Mouse (Mus musculus) stomach, embryonic 14.5 days (tissue): ENCODE measurements around the gene Dock9. TPM values are rescaled to one million over a fixed set of nuclear protein-coding genes. Genes with fewer than 3 reads are reported as not detected.
A peak's percentile ranks its signal among the peaks of the same experiment; 100 is the strongest.

Experiments
- ATAC-seq: fragments of 200-750 bp; cut with Nextera tagmentation; 2 replicates; pipeline ENCODE4 v1.8.0; 2017; ENCODE audit warnings: low read depth, moderate TSS enrichment; ENCODE audit not compliant: insufficient number of reproducible peaks, insufficient read depth, low FRiP score
- H3K27ac ChIP-seq: fragments of 300-500 bp; sonication (generic); 2 replicates; pipeline ENCODE4 v1.5.1; 2014; ENCODE audit warnings: mild to moderate bottlenecking, low read length, moderate library complexity, mixed read lengths
- H3K27me3 ChIP-seq: fragments of 300-500 bp; sonication (generic); 2 replicates; pipeline ENCODE4 v1.6.1; 2014; ENCODE audit warnings: low read length, control low read depth, mixed read lengths; ENCODE audit not compliant: control insufficient read depth, insufficient read depth
- H3K36me3 ChIP-seq: fragments of 300-500 bp; sonication (generic); 2 replicates; pipeline ENCODE4 v1.6.1; 2014; ENCODE audit warnings: mild to moderate bottlenecking, control low read depth, low read length, moderate library complexity, mixed read lengths; ENCODE audit not compliant: control insufficient read depth, insufficient read depth
- H3K4me1 ChIP-seq: fragments of 300-500 bp; sonication (generic); 2 replicates; pipeline ENCODE4 v1.6.1; 2014; ENCODE audit warnings: low read length, control low read depth, mixed read lengths; ENCODE audit not compliant: control insufficient read depth, insufficient read depth
- H3K4me2 ChIP-seq: fragments of 300-500 bp; sonication (generic); replicated peaks from 2 replicates; pipeline ENCODE4 v1.6.1; 2014; ENCODE audit warnings: low read depth, low read length, control low read depth
- H3K4me3 ChIP-seq: fragments of 300-500 bp; sonication (generic); 2 replicates; pipeline ENCODE4 v1.5.1; 2014; ENCODE audit warnings: low read depth, low read length, control low read depth
- H3K9ac ChIP-seq: fragments of 300-500 bp; sonication (generic); replicated peaks from 2 replicates; pipeline ENCODE4 v1.6.1; 2014; ENCODE audit warnings: low read depth, mild to moderate bottlenecking, control low read depth, low read length, moderate library complexity, mixed read lengths
- H3K9me3 ChIP-seq: fragments of 300-500 bp; sonication (generic); 2 replicates; pipeline ENCODE4 v1.6.1; 2016; ENCODE audit warnings: low read depth, low read length, control low read depth; ENCODE audit not compliant: control insufficient read depth
- WGBS: fragments of 180-500 bp; shearing (Covaris S2); extraction: QIAGEN DNeasy Blood & Tissue Kit; methylation state at CpG from one replicate; pipeline ENCODE4 v1.1.7; 2014; 5-methylcytosine and 5-hydroxymethylcytosine counted together
- polyA plus RNA-seq: library from polyadenylated mRNA; unstranded; fragments of >200 nt; fragmentation: Nextera tagmentation; extraction: Ambion mirVana; gene quantifications from 2 replicates; pipeline ENCODE4 v1.2.1, GENCODE M21; 2014

Dock9 gene
- polyA plus RNA-seq, 1 experiment from 2014 or later: 28.0 TPM

DNA sequence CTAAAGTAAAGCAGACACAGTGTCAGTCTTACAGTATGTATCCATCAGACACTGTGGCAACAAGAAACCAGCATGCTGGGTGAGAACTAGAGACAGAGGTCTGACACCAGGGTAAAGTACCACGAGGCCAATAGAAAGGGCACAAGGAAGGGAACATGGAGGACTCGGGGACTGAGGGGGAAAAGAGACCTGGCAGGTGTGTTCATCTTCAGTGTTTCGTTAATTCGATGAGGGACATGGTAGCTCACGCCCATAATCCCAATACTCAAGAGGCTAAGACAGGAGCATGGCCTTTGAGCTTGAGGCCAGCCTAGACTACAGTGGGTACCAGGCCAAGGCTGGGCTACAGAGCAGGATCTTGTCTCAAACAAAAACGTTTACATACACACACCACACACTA is 9.2 kb downstream of the Dock9 start:
- WGBS: 89% methylated on average over 6 of the region's 6 CpGs
- H3K4me2 ChIP-seq: no peak overlapping the region
- no peaks in the 10 kb centered on the region for H3K9me3 ChIP-seq
- no peaks in the 10 kb centered on the region for H3K27me3 ChIP-seq
- H3K4me1 ChIP-seq: 0 out of 2 replicates have a peak, but pooled peaks cover 2% of the 10 kb centered on the region
- ATAC-seq: no peak
- H3K36me3 ChIP-seq: no peaks in the 10 kb centered on the region
- H3K9ac ChIP-seq: no peak overlapping the region
- H3K27ac ChIP-seq: no peak overlapping the region
- no peak overlapping the region for H3K4me3 ChIP-seq

DNA sequence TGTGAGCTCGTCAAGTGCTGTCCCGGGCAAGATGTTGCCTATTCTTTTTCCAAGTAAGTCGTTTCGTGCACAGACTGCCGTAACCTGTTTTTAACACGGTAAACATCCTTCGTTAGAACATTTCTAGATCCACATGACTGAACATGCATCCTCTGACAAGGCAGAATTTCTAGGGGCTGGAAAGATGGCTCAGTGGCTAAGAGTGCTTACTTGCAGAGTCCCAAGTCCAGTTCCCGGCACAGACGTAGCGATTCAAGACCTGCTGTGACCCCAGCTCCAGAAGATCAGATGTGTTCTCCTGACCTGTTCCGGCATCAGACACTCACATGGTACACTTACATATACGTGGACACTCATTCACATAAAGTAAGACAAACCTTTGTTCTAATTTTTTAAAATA is 10.2 kb downstream of the Dock9 start:
- no peak for ATAC-seq
- Histone ChIP-seq H3K36me3 (no peaks in the 10 kb centered on the region), H3K27ac (no peak overlapping the region), H3K4me2 (no peak overlapping the region), H3K9me3 (no peaks in the 10 kb centered on the region), H3K9ac (no peak overlapping the region), H3K4me3 (no peak overlapping the region), H3K27me3 (no peaks in the 10 kb centered on the region), H3K4me1 (peaks cover 5% of the 10 kb centered on the region)
- 88% methylated on average over 12 of the region's 12 CpGs for WGBS

GRCm38 (mm10) chr14:121786900-121787299 is 10.7 kb downstream of the Dock9 start:
- 79% methylated on average over 12 of the region's 12 CpGs for WGBS

GRCm38 (mm10) chr14:121785394-121785793 is 12.2 kb downstream of the Dock9 start:
- WGBS: 68% methylated on average over 1 of the region's 1 CpGs
- no peak overlapping the region for H3K4me2 ChIP-seq
- ATAC-seq: no peak
- peaks cover 22% of the 10 kb centered on the region for H3K4me1 ChIP-seq
- H3K4me3 ChIP-seq: no peak overlapping the region
- H3K27ac ChIP-seq: no peak overlapping the region
- no peaks in the 10 kb centered on the region for H3K27me3 ChIP-seq
- no peaks in the 10 kb centered on the region for H3K36me3 ChIP-seq
- H3K9me3 ChIP-seq: no peaks in the 10 kb centered on the region
- no peak overlapping the region for H3K9ac ChIP-seq

More at GRCm38 (mm10) chr14:121786900-121787299, 10.7 kb downstream of the Dock9 start:
- Histone ChIP-seq H3K4me2 (no peak overlapping the region), H3K4me3 (no peak overlapping the region), H3K27me3 (no peaks in the 10 kb centered on the region), H3K9ac (no peak overlapping the region), H3K27ac (no peak overlapping the region), H3K9me3 (no peaks in the 10 kb centered on the region), H3K4me1 (peaks cover 10% of the 10 kb centered on the region), H3K36me3 (no peaks in the 10 kb centered on the region)
- ATAC-seq: no peak

DNA sequence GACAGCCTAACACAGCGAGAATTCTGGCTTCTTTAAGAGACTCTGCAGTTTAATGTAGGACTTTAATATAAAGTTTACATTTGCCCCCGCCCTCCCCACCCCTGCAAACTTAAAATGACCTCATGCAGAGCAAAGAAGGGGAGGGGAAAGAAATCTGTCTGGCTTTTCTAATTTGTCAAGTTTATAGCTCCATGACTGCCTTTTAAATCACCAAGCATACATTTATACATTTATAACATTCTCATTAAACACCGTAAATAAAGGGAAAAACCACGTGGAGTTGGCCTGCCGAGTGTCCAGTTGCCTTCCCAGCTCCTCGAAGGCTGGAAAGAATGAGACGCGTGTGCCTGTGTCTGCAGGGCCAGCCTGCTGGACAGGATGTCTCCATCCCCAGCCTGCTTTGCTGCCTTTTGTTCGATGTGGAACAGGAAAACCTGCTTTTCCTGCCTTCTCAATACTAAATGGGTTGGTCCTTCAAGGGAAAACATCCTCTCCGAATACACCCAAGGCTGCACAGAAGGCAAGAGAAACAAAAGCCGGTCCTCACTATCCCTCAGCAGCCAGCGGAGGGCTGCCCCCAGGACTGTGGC is 16.6 kb downstream of the Dock9 start:
- H3K4me2 ChIP-seq: 0 out of 2 replicates have a peak overlapping the region, but pooled peaks have one; percentile 8
- 13% methylated on average over 12 of the region's 12 CpGs for WGBS
- no peak overlapping the region for H3K9ac ChIP-seq

GRCm38 (mm10) chr14:121780144-121780913 is 17.3 kb downstream of the Dock9 start:
- H3K27me3 ChIP-seq: no peaks in the 10 kb centered on the region
- peak overlapping the region; percentile 10; the same call in 1 of the 2 replicates for H3K4me2 ChIP-seq
- H3K9ac ChIP-seq: no peak overlapping the region
- peak; percentile 33; the same call in 1 of the 2 replicates for ATAC-seq
- H3K27ac ChIP-seq: peak overlapping the region; percentile 95
- H3K4me1 ChIP-seq: peaks cover 36% of the 10 kb centered on the region
- no peak overlapping the region for H3K4me3 ChIP-seq
- WGBS: 23% methylated on average over 11 of the region's 11 CpGs
- H3K36me3 ChIP-seq: no peaks in the 10 kb centered on the region
- H3K9me3 ChIP-seq: no peaks in the 10 kb centered on the region

More for the DNA sequence above, 16.6 kb downstream of the Dock9 start:
- H3K4me3 ChIP-seq: no peak overlapping the region
- peaks cover 36% of the 10 kb centered on the region for H3K4me1 ChIP-seq
- H3K36me3 ChIP-seq: no peaks in the 10 kb centered on the region
- no peaks in the 10 kb centered on the region for H3K27me3 ChIP-seq
- no peaks in the 10 kb centered on the region for H3K9me3 ChIP-seq
- ATAC-seq: peak; percentile 77
- peak overlapping the region; percentile 95 for H3K27ac ChIP-seq

GRCm38 (mm10) chr14:121779620-121780019 is 18.0 kb downstream of the Dock9 start:
- no peaks in the 10 kb centered on the region for H3K36me3 ChIP-seq
- WGBS: 50% methylated on average over 3 of the region's 3 CpGs
- H3K27me3 ChIP-seq: no peaks in the 10 kb centered on the region
- no peaks in the 10 kb centered on the region for H3K9me3 ChIP-seq
- H3K4me3 ChIP-seq: no peak overlapping the region
- peak overlapping the region; percentile 95; the same call in 1 of the 2 replicates for H3K27ac ChIP-seq
- H3K4me2 ChIP-seq: no peak overlapping the region
- no peak overlapping the region for H3K9ac ChIP-seq
- H3K4me1 ChIP-seq: peaks cover 38% of the 10 kb centered on the region
- no peak for ATAC-seq

DNA sequence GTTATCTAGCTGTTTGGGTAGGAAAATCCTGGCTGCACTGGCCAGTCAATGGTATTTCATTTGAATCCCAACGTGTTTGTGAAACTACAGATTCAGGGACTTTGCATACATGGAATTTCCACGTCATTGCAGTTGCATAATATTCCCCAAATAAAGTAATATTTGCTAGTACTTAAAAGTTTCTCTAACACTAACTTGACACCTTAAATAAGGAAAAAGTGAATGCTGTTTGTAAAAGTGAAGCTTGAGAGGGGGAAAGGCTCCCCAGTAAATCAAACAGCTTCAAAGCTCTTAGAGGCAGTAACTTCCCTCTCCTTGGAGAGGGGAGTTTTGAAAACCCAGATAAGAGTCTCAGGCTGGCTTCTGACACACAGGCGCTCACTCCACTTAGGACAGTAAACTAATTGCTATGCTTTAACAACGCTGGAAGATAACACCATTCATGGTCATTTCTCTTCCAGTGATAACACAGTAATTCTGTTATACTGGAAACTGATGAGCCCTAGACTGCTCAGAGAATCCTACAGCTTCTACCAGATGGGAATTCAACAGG is 20.3 kb downstream of the Dock9 start:
- Histone ChIP-seq H3K9me3 (no peaks in the 10 kb centered on the region), H3K36me3 (no peaks in the 10 kb centered on the region), H3K4me1 (peaks cover 44% of the 10 kb centered on the region), H3K4me3 (no peak overlapping the region), H3K4me2 (no peak overlapping the region), H3K27ac (no peak overlapping the region), H3K27me3 (no peaks in the 10 kb centered on the region), H3K9ac (no peak overlapping the region)
- no peak for ATAC-seq
- 47% methylated on average over 4 of the region's 4 CpGs for WGBS
